Mouse (Mus musculus) cerebellum, adult 2 months (tissue): ENCODE results near the gene Lrig2.

Experiments
- CTCF ChIP-seq: fragments of 200-500 bp; IDR thresholded peaks from 2 replicates; pipeline ENCODE4 v1.5.1; 2011; ENCODE audit warnings: low read depth, mild to moderate bottlenecking, control low read depth, low read length, moderate library complexity, borderline replicate concordance; ENCODE audit not compliant: insufficient read depth
- POLR2A ChIP-seq: fragments of 200-500 bp; IDR thresholded peaks from 2 replicates; pipeline ENCODE4 v1.6.1; 2011; ENCODE audit warnings: low read length, control low read depth, borderline replicate concordance; ENCODE audit not compliant: insufficient read depth

DNA sequence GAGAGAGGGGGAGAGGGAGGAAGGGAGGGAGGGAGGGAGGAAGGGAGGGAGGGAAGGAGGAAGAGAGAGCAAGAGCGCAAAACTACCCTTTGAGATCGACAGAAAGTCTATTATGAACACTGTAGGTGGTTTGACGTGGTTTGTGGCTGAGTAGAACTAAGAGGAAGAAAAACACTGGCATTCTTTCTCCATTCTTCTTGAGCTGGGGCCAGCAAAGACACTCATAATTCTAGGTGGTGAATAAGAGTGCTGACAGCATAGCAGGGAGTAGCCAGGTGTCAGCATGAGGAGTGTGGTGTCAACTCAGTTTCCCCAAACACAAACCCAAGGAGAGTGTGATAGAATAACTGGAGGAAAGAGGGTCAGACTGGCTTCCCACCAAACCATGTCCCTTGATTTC is 8.8 kb upstream of the Lrig2 start:
- no peak for TF ChIP-seq CTCF
- no peak for TF ChIP-seq POLR2A
